Mouse (Mus musculus): ENCODE measurements around the gene Efl1. TPM values are rescaled to one million over a fixed set of nuclear protein-coding genes. Genes with fewer than 3 reads are reported as not detected.
"Not testable (repeated sequence)": the region's sequence is repeated elsewhere in the genome, so short reads cannot be mapped to it uniquely, and the experiment has no call there.

Efl1 gene
- total RNA-seq, 2 experiments from 2014 or later = 18.4 to 20.7 TPM

DNA sequence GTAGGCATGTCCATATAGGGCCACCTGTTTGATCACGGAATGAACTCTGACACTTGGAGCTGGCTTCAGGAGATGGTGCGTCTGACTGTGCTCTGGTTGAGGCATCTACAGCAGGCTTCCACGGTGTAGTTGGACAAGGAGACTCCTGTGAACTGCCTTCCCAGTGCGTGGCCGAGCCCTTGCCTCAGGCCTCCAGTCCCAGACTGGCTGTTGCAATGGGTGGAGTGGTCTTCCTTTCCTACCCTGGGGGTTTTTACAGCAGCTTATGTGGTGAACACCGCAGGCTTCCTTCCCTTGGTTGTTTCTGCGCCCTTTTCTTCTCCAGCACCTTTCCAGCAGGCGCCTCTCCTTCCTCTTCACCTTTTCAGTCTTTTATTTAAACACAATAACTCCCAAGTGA is 100.8 kb downstream of the Efl1 start:
- Histone ChIP-seq H3K27ac (no peak overlapping the region), H3K4me3 (no peak overlapping the region)
- TF ChIP-seq CTCF (conservative IDR thresholded peaks at IDR 0.05) = no peak
- DNase-seq (ENCODE audit: low spot score in 2 of 2) = no peak

DNA sequence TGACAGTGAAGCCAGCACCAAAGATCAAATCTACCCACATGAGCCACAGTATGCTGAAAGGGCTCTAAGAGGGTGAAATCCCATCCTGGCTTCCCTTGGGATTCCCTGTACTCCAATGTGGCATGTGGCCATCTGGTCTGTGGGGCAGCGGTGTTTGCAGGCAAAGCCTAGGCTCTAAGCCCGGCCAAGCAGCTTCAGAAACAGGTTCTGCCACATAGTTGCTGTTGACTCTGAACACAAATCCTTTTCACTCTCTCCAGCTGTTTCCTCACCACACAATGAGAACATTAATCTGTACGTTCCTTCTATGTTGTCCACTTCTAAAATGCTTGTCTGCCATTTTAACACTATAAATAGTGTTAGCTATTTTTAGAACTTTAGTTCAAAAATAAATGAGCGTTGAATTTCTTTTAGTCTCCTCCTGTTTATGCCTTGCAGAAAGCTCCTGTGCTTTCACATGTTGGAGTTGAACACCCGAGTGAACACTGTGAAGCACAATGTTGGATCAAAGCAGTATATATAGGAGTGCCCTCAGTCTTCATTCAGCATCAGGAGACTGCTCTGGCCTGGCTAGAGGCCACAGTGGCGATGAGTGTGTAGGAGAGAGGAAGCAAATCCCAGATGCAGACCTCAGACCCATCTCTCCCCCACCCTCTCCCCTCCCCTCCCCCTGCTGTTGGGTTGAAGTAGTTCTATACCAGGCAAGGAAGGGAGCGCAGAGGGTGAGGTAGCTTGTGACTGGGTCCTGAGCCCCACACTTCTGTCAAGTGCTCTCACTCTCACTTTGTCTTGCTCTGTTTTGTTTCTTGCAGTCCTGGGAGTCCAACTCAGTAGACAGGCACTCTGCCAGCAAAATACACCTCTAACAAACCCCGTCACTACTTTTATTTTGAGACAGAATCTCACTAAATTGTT is 104.0 kb downstream of the Efl1 start:
- no peak for TF ChIP-seq CTCF (conservative IDR thresholded peaks at IDR 0.05)
- no peak for DNase-seq (ENCODE audit: low spot score in 2 of 2)
- Histone ChIP-seq H3K27ac (no peak overlapping the region), H3K4me3 (no peak overlapping the region)

DNA sequence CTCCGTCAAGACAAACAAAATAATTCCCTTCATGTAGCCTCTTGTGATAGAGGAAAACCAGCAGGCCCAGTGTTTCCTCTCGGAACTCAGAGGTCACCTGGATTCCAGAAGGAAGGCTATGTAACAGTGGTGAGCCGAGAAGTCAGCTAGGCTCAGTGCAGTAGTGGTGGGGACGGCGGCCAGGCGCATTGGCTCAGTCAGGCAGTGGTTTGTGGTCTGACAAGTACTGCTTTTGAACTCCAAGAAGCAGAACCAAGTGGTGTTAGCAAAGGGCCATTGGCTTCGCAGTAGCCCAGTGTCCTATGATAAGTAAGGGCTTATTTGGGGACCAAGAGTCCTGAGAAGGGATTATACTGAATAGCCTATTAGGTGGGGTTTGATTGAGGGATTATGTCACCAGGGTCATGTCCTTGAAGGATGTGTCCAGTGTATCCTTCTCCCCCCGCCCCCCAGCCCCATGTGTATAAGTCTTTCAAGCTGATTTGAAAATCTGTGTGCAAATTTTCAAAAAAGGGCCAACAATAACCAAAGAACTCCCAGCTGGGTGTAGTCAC is 107.3 kb downstream of the Efl1 start:
- no peak for TF ChIP-seq CTCF (conservative IDR thresholded peaks at IDR 0.05)
- Histone ChIP-seq H3K4me3 (no peak overlapping the region), H3K27ac (no peak overlapping the region)
- DNase-seq (ENCODE audit: low spot score in 2 of 2) = no peak

DNA sequence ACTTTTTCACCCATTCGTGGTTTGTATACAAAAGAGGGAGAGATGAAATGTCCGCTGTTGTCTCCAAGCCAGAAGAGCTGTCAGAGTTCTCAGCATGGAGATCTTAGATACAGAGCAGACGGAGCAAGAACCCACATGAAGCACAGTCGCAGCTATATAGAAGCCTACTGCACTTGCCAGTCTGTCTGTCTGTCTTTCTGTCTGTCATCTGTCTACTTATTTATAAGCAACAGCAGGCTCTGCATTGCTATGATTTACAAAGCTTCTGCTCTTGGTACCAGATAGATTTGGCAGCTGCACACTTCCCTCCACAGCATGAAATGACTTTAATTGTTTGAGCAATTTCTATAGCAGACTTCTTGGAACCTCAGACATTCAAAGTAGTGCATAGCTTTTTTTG is 110.1 kb downstream of the Efl1 start:
- no peak for DNase-seq (ENCODE audit: low spot score in 2 of 2)
- H3K27ac ChIP-seq = no peak overlapping the region
- no peak for TF ChIP-seq CTCF (conservative IDR thresholded peaks at IDR 0.05)
- H3K4me3 ChIP-seq = no peak overlapping the region

- no peak for TF ChIP-seq CTCF (conservative IDR thresholded peaks at IDR 0.05)
- no peak for DNase-seq (ENCODE audit: low spot score in 2 of 2)
- no peak overlapping the region for H3K4me3 ChIP-seq
- no peak overlapping the region for H3K27ac ChIP-seq
These were observed 110.7 kb downstream of the Efl1 start for GRCm38 (mm10) chr7:82759091-82759490.

- Histone ChIP-seq H3K4me3 (no peak overlapping the region), H3K27ac (no peak overlapping the region)
- no peak for TF ChIP-seq CTCF (conservative IDR thresholded peaks at IDR 0.05)
- DNase-seq (ENCODE audit: low spot score in 2 of 2) = no peak
These were observed 116.5 kb downstream of the Efl1 start for GRCm38 (mm10) chr7:82764951-82765350.

DNA sequence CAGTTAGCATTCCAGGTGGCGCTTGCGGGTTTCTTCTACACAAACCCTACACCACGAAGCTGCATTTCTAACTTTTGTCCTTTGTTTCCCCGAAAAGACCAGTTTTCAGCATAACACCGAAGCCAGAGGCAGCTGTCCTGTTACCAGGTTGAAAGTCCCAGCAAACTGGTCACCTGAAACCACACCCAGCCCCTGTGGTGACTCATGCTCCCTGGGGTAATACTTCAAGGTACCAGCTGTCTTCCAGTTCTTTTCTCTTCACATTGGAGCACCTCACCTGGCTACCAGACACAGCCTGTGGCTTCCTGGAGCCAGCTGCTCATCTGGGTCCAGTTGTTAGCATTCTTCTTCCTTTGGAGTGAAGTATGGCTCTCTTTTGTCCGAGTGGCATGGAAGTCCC is 118.2 kb downstream of the Efl1 start:
- DNase-seq (ENCODE audit: low spot score in 2 of 2) = no peak
- Histone ChIP-seq H3K27ac (no peak overlapping the region), H3K4me3 (no peak overlapping the region)
- TF ChIP-seq CTCF (conservative IDR thresholded peaks at IDR 0.05) = no peak

- Histone ChIP-seq H3K4me3 (no peak overlapping the region), H3K27ac (no peak overlapping the region)
- no peak for DNase-seq (ENCODE audit: low spot score in 2 of 2)
- TF ChIP-seq CTCF (conservative IDR thresholded peaks at IDR 0.05) = peak; percentile 21; the same call in 1 of the 2 replicates
These were observed 121.8 kb downstream of the Efl1 start for GRCm38 (mm10) chr7:82770207-82770606.

DNA sequence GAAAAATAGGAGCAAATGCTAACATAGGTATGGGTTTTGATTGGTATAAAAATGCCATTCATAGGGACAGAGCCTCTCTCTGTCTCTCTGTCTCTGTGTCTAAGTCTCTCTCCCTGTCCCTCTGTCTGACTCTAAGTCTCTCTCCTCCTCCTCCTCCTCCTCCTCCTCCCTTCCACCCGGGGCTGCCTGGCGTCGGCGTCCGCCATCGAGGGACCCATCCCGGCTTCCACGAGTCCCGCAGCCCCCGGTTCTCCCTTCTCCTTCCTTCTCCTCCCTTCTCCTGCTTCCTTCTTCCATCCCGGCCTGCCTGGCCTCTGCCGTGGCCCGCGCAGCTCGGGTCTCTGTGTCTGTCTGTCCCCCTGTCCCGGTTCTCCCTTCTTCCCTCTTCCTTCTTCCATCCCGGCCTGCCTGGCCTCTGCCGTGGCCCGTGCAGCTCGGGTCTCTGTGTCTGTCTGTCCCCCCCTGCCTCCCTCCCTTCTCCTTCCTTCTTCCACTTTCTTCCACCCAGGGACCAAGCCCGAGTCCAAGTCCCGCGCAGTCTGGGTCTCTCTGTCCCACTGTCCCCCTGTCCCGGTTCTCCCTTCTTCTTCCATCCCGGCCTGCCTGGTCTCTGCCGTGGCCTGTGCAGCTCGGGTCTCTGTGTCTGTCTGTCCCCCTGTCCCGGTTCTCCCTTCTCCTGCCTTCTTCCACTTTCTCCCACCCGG is 122.7 kb downstream of the Efl1 start:
- not testable (repeated sequence) for H3K4me3 ChIP-seq; H3K27ac ChIP-seq; DNase-seq (ENCODE audit: low spot score in 2 of 2)

- not testable (repeated sequence) for DNase-seq (ENCODE audit: low spot score in 2 of 2); H3K4me3 ChIP-seq; H3K27ac ChIP-seq
These were observed 123.2 kb downstream of the Efl1 start for GRCm38 (mm10) chr7:82771661-82772021.

DNA sequence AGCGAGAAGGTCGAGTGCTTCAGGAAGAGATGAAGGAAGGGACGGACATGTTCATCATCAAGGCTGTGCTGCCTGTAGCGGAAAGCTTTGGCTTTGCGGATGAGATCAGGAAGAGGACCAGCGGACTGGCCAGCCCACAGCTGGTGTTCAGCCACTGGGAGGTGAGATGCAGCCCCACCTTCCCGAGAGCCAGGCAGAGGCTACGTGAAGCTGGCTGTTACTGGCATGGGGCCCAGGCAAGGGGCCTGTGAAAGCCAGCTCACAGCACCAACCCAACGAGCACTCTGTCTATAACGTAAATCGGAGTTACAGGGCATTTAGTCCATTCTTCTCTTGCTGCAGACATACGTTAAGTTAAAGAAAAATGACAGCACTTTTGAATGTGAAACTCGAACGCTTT is 124.1 kb downstream of the Efl1 start:
- no peak for DNase-seq (ENCODE audit: low spot score in 2 of 2)
- H3K4me3 ChIP-seq = no peak overlapping the region
- H3K27ac ChIP-seq = no peak overlapping the region
- TF ChIP-seq CTCF (conservative IDR thresholded peaks at IDR 0.05) = no peak

DNA sequence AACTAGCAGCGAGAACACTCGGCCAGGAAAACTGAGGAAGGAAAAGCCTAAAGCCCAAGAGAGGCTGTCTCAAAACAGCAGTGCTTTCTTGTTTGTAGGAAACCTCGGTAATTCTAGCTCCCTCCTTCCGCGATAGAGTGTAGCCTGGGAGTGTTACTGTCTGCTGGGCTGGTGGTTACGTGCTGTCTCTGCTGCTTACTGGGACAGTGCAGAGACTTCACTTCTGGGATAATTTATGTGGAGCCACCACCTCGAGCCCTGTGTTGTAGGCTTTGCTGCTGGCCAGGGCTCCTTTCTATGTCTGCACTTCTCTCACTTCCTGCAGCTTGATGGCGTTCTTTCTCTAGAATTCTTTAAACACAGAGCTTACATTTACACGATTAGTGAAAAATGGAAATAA is 124.7 kb downstream of the Efl1 start:
- no peak overlapping the region for H3K4me3 ChIP-seq
- no peak for TF ChIP-seq CTCF (conservative IDR thresholded peaks at IDR 0.05)
- no peak for DNase-seq (ENCODE audit: low spot score in 2 of 2)
- no peak overlapping the region for H3K27ac ChIP-seq

DNA sequence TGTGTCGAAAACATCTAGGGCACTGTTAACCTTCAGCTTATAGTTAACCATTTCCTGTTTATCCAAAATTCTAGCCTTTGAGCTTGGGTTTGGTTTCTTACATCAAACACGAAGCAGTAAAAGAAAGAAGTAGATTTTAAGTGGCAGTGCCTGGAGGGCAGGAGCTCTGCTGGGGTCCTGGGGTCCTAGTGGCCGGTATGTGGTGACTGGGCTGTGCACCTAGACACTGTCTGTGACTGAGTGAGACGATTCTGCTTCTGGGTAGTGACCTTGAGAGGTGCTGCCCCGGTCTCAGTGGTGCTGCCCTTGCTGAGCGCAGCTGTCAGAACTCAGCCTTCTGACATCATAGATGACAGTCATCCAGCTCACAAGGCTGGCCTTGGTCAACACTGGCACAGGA is 125.5 kb downstream of the Efl1 start:
- H3K27ac ChIP-seq = no peak overlapping the region
- TF ChIP-seq CTCF (conservative IDR thresholded peaks at IDR 0.05) = no peak
- no peak for DNase-seq (ENCODE audit: low spot score in 2 of 2)

More for the DNA sequence above, 125.5 kb downstream of the Efl1 start:
- no peak overlapping the region for H3K4me3 ChIP-seq
